Mouse (Mus musculus): ENCODE results near the gene Rps24.
"Not testable (repeated sequence)": the region's sequence is repeated elsewhere in the genome, so short reads cannot be mapped to it uniquely, and the experiment has no call there.

Gene Rps24

GRCm38 (mm10) chr14:24486773-24487227, at the start of gene Rps24, which contains the start of gene Polr3a:
TSS of gene Rps24 (plus strand) at chr14:24487125.
TSS of gene Polr3a (minus strand) at chr14:24487058.
- DNase-seq: peak; percentile 94

- DNase-seq: not testable (repeated sequence)
Measured at GRCm38 (mm10) chr14:24443529-24443928, 43.4 kb upstream of the Rps24 start.

DNA sequence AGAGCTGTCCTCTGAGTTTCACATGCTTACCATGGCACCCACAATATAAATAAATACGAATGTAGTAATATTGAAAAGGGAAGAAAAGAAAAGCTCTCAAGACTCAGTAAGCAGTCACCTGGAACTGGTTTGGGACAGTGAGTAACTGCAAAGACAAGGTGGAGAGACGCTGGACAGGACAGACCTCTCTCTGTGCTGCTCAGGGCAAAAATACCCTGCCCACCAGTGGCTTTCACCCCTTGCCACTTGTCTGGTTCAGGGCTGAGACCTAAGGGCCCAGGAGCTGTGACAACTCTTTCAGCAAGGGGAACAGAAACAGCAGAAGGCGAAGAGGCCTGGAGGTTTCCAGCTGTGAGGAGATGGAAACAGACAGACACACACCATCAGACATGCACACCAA, 28.7 kb upstream of the Rps24 start:
- no peak for DNase-seq

- no peak for DNase-seq
Measured at GRCm38 (mm10) chr14:24468806-24469205, 18.1 kb upstream of the Rps24 start.

DNA sequence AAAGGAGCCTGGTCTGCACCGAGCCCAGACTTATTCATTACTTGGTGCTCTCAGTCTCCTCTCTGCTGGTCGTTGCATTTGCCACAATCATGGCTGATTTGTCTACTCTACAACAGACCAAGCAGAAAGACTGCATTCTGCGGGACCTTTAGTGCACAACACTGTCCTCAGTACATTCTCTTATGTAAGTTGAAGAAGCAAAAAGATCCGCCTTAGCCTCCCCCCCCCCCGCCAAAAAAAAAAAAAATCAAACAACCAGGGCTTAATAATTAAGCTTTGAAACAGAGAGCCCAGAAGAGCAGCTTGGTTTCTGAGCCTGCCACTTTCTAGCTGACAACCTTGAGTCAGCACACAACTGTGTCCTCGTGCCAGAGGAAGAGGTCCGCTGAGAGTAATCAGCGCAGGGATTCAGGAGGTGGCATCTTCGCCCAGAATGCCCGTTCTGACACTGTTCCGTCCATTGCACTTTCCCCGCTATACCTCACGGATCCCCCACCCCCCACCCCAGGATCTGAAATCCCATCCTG, 621 bp upstream of the Rps24 start:
- peak; percentile 42 for DNase-seq

DNA sequence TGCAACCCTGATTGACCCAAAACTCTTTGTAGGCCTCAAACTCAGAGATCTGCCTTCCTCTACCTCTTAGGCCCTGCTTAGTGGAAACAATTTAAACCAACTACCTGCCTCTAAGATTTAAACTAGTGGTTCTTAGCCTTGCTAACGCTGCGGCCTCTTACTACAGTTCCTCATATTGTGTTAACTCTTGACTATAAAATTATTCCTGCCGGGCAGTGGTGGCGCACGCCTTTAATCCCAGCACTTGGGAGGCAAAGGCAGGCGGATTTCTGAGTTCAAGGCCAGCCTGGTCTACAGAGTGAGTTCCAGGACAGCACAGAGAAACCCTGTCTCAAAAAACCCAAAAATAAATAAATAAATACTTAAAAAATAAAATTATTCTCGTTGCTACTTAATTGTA, 2.8 kb downstream of the Rps24 start:
- DNase-seq: not testable (repeated sequence)

GRCm38 (mm10) chr14:24490468-24491265, 3.7 kb downstream of the Rps24 start:
- peak; percentile 98 for DNase-seq

- DNase-seq: no peak
Measured at GRCm38 (mm10) chr14:24491266-24491981, 4.5 kb downstream of the Rps24 start.

DNA sequence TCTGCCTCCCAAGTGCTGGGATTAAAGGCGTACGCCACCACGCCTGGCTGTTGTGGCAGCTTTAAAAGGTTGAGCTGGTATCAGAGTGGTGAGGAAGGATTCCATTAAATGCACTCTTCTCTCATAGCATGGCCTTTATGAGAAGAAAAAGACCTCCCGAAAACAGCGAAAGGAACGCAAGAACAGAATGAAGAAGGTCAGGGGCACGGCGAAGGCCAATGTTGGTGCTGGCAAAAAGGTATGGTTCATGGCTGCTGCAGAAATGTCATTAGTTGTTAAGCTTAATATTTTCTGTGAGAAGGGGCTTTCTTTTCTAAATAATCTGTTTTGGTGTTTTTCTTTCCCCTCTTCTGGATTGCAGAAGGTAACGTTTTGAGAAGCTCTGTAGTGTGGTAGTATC, 6.3 kb downstream of the Rps24 start:
- DNase-seq: no peak

DNA sequence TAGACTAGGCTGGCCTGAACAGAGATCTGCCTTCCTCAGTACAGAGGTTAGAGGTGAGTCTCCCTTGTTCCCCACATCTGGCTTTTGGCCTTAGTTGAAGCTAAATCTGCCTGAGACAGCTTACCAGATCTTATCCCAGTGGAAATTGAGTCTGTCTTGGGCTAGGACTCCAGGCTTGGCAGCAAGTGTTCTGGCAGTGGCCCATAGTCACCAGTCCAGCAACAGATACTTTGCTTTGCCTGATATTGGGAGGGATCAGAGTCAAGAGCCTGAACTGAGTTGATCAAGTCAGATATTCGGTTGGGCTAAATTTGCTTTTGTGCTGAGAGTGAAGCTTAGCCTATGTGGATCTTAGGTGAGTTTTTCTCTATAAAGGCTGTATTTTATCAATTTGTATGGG, 9.6 kb downstream of the Rps24 start:
- no peak for DNase-seq

- no peak for DNase-seq
Measured at GRCm38 (mm10) chr14:24497443-24497842, 10.5 kb downstream of the Rps24 start.

- DNase-seq: no peak
Measured at GRCm38 (mm10) chr14:24498561-24499255, 11.8 kb downstream of the Rps24 start.

- no peak for DNase-seq
Measured at GRCm38 (mm10) chr14:24499478-24499877, 12.6 kb downstream of the Rps24 start.

GRCm38 (mm10) chr14:24500091-24500844, 13.3 kb downstream of the Rps24 start:
- peak; percentile 91 for DNase-seq

DNA sequence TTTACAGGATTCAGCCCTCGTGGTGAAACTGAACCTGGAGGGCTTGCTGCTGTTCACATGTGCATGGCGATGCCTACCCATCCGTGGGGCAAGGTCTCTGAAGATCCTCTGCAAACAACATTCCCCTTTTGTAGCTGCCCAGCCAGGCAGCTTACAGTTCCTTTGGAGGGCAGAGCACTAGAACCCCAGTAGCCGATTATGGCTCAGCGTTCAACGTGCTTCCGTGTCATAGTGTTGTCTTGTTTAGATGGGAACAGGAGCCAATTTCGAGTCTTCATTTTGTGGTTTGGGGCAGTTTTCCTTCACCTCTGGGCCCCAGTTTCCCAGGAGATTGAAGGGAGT, 13.9 kb downstream of the Rps24 start:
- DNase-seq: no peak

GRCm38 (mm10) chr14:24501256-24501655, 14.3 kb downstream of the Rps24 start:
- DNase-seq: no peak

- DNase-seq: peak; percentile 23
Measured at GRCm38 (mm10) chr14:24507452-24508069, 20.6 kb downstream of the Rps24 start.

- DNase-seq: no peak
Measured at GRCm38 (mm10) chr14:24508070-24508773, 21.3 kb downstream of the Rps24 start.

DNA sequence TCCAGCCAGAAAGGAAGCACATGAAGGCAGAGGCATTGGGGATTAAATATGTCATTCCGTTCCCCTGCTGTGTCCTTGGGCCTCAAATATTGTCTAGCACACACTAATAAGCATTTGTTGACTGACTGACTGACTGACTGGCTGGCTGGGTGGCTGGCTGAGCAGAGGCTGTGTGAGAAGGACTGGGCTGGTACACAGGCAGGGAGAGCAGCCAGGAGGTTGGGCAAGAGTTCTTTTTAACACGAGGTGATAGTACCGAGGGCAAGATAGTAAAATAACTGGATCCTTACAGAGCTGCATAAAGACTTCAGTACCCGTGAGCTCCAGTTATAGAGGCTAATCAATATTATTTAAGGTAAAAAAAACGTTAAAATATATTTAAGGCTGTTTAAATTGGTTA, 22.6 kb downstream of the Rps24 start:
- no peak for DNase-seq

DNA sequence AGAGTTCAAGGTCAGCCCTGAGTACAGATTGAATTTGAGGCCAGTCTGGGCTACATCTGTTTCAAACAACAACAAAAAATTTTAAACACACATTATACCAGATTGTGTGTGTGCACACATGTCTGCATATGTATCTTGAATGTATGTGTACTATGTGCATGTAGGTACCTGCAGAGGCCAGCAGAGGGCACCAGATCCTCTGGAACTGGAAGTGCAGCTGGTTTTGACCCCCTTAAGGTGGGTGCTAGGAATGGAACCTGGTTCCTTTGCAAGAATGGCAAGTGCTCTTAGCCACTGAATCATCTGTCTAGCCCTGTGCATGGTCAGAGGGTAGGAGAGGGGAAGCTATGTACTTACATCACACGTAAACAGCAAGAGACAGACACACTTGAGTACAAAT, 23.3 kb downstream of the Rps24 start:
- DNase-seq: no peak

DNA sequence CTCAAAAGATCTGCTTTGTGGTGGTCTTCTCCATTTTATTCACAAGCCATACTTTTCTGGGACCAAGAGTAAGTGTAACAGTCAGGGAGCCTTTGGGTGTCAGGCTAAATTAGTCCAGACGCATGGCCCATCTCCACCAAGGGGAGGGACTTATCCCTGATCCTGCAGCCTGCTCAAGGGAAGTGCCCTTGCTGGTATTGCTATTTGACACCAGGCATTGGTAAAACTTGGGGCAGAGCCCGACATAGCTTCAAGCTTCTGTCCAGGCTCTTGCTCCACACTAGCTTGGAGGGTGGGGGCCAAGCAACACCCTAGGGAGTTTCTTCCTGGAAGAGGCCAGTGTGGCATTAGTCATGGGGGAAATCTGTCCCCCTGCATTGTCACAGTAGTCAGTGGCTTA, 23.8 kb downstream of the Rps24 start:
- no peak for DNase-seq
